Comparison of ENCODE assay signal across 8 mouse cellular contexts in genomic region chr9:77607840-77608239, GRCm38 (mm10). TPM values are rescaled to one million over a fixed set of nuclear protein-coding genes. Genes with fewer than 3 reads are reported as not detected.
DNase-seq lines count a peak whose midpoint lies in the region; TF ChIP-seq lines count a peak whose summit lies in the region.

No protein-coding gene starts in this region.

- TF ChIP-seq CTCF in ES-Bruce4 (IDR thresholded peaks at IDR 0.05; ENCODE audit: low read depth, low read length), result peak; percentile 90

- H3K9me3 ChIP-seq in ES-Bruce4 (replicated peaks; ENCODE audit: control insufficient read depth, insufficient read depth, low read length, poor library complexity, severe bottlenecking), result no peaks in the 10 kb centered on the region

- peak; percentile 50 to 56 for DNase-seq in layer of hippocampus, postnatal 10 days (ENCODE audit: low spot score in 2 of 2)
- DNase-seq in layer of hippocampus, adult 9-11 months, result no peak
- DNase-seq in adrenal gland, postnatal 10 days, result peak; percentile 71
- peak; percentile 47 for DNase-seq in forelimb bud, embryonic 11.5 days (ENCODE audit: low read depth, low spot score)
- DNase-seq in naive thymus-derived CD4-positive, alpha-beta T cell, adult 2 months (ENCODE audit: low read depth), result peak; percentile 64
- no peak for DNase-seq in left cerebral cortex, adult 8-10 months (ENCODE audit: low spot score in 2 of 2)
- DNase-seq in urinary bladder, postnatal 10 days (ENCODE audit: low spot score), result no peak

- no peak overlapping the region for H3K27ac ChIP-seq in ES-Bruce4 (ENCODE audit: insufficient read depth, low read length)

- TF ChIP-seq EP300 in ES-Bruce4 (IDR thresholded peaks at IDR 0.05; ENCODE audit: insufficient read depth, low read depth, low read length), result no peak

- TF ChIP-seq POLR2A in ES-Bruce4 (IDR thresholded peaks at IDR 0.05; ENCODE audit: insufficient read depth, low read length), result no peak

- no peaks in the 10 kb centered on the region for H3K27me3 ChIP-seq in ES-Bruce4 (ENCODE audit: control insufficient read depth, insufficient read depth, low read length, poor library complexity, severe bottlenecking)

- H3K4me1 ChIP-seq in ES-Bruce4 (ENCODE audit: control insufficient read depth, insufficient read depth, low read length), result no peaks in the 10 kb centered on the region

- H3K4me3 ChIP-seq in ES-Bruce4 (ENCODE audit: low read depth, low read length), result no peak overlapping the region

- H3K9ac ChIP-seq in ES-Bruce4 (ENCODE audit: low read depth, poor library complexity, severe bottlenecking), result no peak overlapping the region

- H3K36me3 ChIP-seq in ES-Bruce4 (ENCODE audit: control insufficient read depth, insufficient read depth, low read length, poor library complexity, severe bottlenecking), result no peaks in the 10 kb centered on the region

RNA-seq across cellular contexts. Expression of gene Klhl31, which starts 28.5 kb away (rescaled TPM):
- under 1 TPM in 1 of 2 experiments, not detected in 1; 0.11 TPM for total RNA-seq in layer of hippocampus, postnatal 10 days (2021)
- polyA plus RNA-seq in ES-Bruce4 (2011; ENCODE audit: insufficient read depth, insufficient read length, low read depth, missing spikeins), result 0.11 and 0.15 TPM in 2 replicates
- 10 to 100 TPM in 1 of 2 experiments, 1 to 10 TPM in 1; 6.7 to 19.3 TPM for total RNA-seq in adrenal gland, postnatal 10 days (2021)
- total RNA-seq in left cerebral cortex, adult 8-10 months (2022), result under 1 TPM; 0.14 to 0.43 (median 0.29) TPM

Comparison
In these comparisons a context has a peak if more than half of its experiments do, and no peak if none do; other contexts are left out.
1. DNase-seq: peak in layer of hippocampus, postnatal 10 days (2 of 2), adrenal gland, postnatal 10 days (single experiment), forelimb bud, embryonic 11.5 days (single experiment) and naive thymus-derived CD4-positive, alpha-beta T cell, adult 2 months (single experiment); none in layer of hippocampus, adult 9-11 months (single experiment), left cerebral cortex, adult 8-10 months (0 of 2) and urinary bladder, postnatal 10 days (single experiment).
2. RNA of gene Klhl31, which starts 28.5 kb away (total RNA-seq): 6.7 to 19.3 TPM in adrenal gland, postnatal 10 days; 0.14 to 0.43 TPM in left cerebral cortex, adult 8-10 months and 0.11 TPM in layer of hippocampus, postnatal 10 days; every median in the first group is over 4 times any median in the second.